Mouse (Mus musculus): ENCODE data around the gene Slc52a3. TPM values are rescaled to one million over a fixed set of nuclear protein-coding genes. Genes with fewer than 3 reads are reported as not detected.

Gene Slc52a3
- total RNA-seq, 2 experiments from 2014 or later, result 3.1 TPM

- DNase-seq (ENCODE audit: low spot score in 2 of 2), result no peak
Measured at GRCm38 (mm10) chr2:152040101-152040500, 43.8 kb downstream of the Slc52a3 start.

DNA sequence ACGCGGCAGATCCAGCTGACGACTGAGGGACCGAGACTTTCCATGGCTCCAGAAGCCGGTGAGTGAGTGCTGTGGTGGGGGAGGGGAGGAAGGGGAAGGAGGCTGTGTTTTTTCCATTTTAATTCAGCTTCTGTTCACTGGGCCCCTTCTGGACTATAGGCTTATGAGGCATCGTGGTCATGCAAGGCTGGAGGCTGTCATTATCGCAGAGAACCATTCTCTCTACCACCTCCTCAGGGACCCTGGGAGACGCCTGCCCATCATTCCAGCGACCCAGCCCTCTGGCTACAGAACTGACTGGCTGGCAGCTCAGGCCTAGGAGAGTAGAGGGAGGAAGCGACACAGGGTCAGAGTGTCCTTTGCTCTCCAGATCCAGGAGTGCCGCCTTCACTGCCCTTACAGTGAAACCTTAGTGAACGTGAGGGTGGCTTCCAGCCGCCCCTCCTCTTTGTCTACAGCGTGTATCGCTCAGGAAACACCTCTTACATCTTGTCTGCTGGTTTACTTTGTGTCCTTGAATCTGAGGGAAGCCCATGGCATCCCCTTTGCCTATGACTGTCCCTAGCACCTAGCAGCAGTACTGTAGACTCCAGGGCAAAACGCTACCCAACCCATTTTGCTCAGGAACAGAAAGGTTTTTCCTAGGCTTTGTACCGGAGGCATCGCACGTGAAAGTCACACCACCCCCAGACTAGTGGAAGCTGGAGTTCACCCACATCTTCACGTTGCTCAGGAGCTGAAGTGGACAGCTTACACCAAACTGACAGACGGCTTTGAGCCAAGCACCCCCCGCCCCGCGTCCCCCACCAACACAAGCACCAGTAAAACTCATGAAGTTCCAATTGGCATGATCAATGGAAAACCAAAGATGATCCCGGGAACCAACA, 51.0 kb downstream of the Slc52a3 start:
- peak in 1 of 2 experiments; percentile 18 for DNase-seq (ENCODE audit: low spot score in 2 of 2)

- peak; percentile 46 to 56 for DNase-seq (ENCODE audit: low spot score in 2 of 2)
Measured at GRCm38 (mm10) chr2:152048003-152048980, 52.0 kb downstream of the Slc52a3 start.

GRCm38 (mm10) chr2:152048981-152049441, 52.7 kb downstream of the Slc52a3 start:
- no peak for DNase-seq (ENCODE audit: low spot score in 2 of 2)

DNA sequence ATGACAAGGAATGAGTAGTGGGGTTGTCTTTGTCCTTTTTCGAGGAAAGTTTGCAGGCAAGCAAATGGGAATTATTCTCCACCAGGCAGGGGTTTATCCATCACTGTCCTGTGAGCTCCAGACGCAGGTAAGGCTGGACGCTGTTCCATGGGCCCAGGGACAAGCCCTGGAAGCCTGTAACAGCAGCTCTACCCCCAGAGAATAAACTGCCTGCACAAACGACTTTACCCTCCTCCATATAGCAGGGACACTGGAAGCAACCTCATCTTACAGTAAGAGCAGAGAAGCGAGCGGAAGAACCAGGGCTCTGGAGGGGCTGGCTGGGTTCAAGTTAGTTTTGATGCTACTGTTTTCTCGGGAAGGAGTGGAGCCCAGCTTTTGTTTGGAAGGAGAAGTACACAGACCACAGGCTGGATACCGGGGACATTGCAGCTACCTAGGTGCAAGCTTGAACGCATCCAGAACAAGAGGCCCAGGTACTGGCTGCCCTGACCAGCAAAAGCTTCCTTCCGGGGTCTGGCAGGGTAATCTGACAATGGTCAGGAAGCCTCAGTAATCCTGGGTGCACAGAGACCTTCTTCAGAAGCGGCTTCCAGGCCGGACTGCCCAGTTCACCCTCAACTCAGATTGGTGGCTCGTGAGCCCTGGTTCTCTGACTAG, 53.4 kb downstream of the Slc52a3 start:
- no peak for DNase-seq (ENCODE audit: low spot score in 2 of 2)

- no peak for DNase-seq (ENCODE audit: low spot score in 2 of 2)
Measured at GRCm38 (mm10) chr2:152050316-152050715, 54.0 kb downstream of the Slc52a3 start.

- DNase-seq (ENCODE audit: low spot score in 2 of 2), result no peak
Measured at GRCm38 (mm10) chr2:152051985-152052384, 55.7 kb downstream of the Slc52a3 start.

DNA sequence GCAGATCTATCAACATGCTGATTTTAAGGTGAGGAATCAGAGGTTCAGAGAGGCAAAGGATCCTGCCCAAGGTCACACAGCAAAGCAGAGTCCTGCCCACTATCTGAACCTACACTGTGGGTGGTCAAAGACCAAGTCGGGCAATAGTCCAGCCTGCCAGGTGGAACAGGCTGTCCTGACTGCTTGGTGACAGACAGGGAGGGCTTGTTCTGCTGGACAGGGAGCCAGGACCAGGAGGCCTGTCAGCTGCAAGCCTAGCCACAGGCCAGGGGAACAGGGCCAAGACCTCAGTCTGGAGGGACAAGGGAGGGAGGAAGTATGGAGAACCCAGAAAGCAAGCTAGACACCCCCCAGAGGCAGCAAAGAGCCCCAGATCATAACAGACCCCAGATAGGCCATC, 59.1 kb downstream of the Slc52a3 start:
- DNase-seq (ENCODE audit: low spot score in 2 of 2), result peak; percentile 48 to 53

DNA sequence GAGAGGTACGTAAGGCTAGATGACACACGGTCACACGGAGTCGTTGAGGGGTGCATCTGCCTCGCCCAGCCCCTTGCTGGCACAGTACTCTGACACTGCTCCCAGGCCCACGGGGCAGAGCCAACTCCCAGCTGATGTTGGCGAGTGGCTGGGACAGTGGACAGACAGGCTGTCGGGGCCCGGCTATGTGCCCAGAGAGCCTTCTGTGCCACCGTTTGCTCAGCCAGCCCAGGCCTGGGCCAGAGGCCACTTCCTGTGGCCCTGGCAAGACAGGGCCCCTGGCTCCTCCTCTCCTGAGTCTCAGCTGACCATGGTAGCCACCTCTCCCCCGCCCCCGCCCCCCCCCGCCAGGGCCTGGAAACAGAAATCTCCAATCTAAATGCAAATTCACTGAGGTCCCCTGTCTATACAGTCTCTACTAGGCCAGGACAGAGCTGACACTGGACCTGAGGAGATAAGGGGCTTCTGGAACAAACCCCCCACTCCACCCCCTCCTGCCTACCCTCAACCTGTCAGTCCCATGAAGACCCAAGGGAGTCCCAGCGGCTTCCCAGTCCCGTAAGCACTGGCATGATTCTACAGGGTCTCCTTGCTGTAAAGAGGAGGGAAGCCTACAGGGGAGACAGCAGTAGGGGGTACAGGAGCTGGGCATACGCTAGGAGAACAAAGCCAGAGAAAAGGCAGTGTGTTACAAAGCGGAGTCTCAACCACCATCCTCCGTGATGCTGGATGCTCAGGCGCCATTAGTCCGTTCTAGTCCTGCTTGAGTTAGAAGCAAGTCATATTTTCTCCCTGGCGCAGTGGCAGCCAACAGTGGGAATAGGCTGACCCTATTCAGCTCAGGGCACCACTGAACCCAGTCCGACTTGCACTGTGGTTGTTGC, 60.3 kb downstream of the Slc52a3 start:
- peak; percentile 65 to 73 for DNase-seq (ENCODE audit: low spot score in 2 of 2)

GRCm38 (mm10) chr2:152057252-152057563, 60.9 kb downstream of the Slc52a3 start:
- DNase-seq (ENCODE audit: low spot score in 2 of 2), result no peak

Small RNAs within 50 kb of the gene (microRNA-seq; reads per million reads assigned to microRNA genes)
- gene Mir1953, result 0 to 0.20 reads per million in 2 experiments

Other genes with a start within 250 kb of the Slc52a3 start
- gene Rspo4, start 153.6 kb upstream of the Slc52a3 start, total RNA-seq (2021), result not detected
- gene Angpt4, start 85.3 kb upstream of the Slc52a3 start, total RNA-seq (2021), result not detected
- 10 to 100 TPM in 1 of 2 experiments, 1 to 10 TPM in 1; 9.0 to 11.1 TPM for gene Fam110a, start 16.3 kb upstream of the Slc52a3 start, total RNA-seq (2021)
- 10 to 100 TPM; 20.8 to 21.8 TPM for gene Scrt2, start 85.0 kb downstream of the Slc52a3 start, total RNA-seq (2021)
- gene Srxn1, start 109.0 kb downstream of the Slc52a3 start, total RNA-seq (2021), result 10 to 100 TPM; 40.4 to 43.0 TPM
- gene Tcf15, start 147.1 kb downstream of the Slc52a3 start, total RNA-seq (2021), result 1 to 10 TPM; 3.0 to 3.4 TPM
- gene Csnk2a1, start 230.3 kb downstream of the Slc52a3 start, total RNA-seq (2021), result 100 to 1,000 TPM; 112 to 127 TPM

All from layer of hippocampus, postnatal 10 days (tissue).